ENCODE assay signal across 8 mouse cellular contexts in genomic region chr5:27793923-27794322, GRCm38 (mm10). TPM values are rescaled to one million over a fixed set of nuclear protein-coding genes. Genes with fewer than 3 reads are reported as not detected.
A peak's percentile ranks its signal among the peaks of the same experiment; 100 is the strongest.
DNase-seq lines count a peak whose midpoint lies in the region; ATAC-seq and TF ChIP-seq lines count a peak whose summit lies in the region.

No protein-coding gene starts in this region.

- no peak overlapping the region for H3K27ac ChIP-seq in kidney, adult 2 months (ENCODE audit: insufficient read depth, low read depth, low read length)
- no peak overlapping the region for H3K27ac ChIP-seq in kidney, embryonic 15.5 days
- no peak overlapping the region for H3K27ac ChIP-seq in thymus, adult 2 months (ENCODE audit: control insufficient read depth, insufficient read depth, low read length)

- no peak overlapping the region for H3K4me3 ChIP-seq in kidney, adult 2 months (ENCODE audit: insufficient read depth, low read depth, low read length)
- H3K4me3 ChIP-seq in kidney, embryonic 15.5 days (replicated peaks) = no peak overlapping the region
- H3K4me3 ChIP-seq in thymus, adult 2 months (ENCODE audit: control insufficient read depth, insufficient read depth, low read length) = no peak overlapping the region

- 14% methylated on average over 1 of the region's 1 CpGs for WGBS in kidney, adult 2 months
- WGBS in kidney, embryonic 15.5 days = 6% methylated on average over 1 of the region's 1 CpGs
- WGBS in thymus, adult 2 months = 11% methylated on average over 1 of the region's 1 CpGs

- DNase-seq in kidney, adult 2 months = peak; percentile 78
- DNase-seq in adrenal gland, adult 2 months = peak; percentile 63
- peak; percentile 71 for DNase-seq in embryo, embryonic 11 days
- DNase-seq in heart, postnatal 14 days = peak; percentile 61 to 79
- DNase-seq in left cerebral cortex, adult 9 months (ENCODE audit: low spot score in 2 of 2) = peak; percentile 37 to 87
- DNase-seq in natural killer cell, adult 2 months (ENCODE audit: low spot score in 2 of 2) = peak; percentile 82 to 87
- peak; percentile 86 for DNase-seq in thymus, adult 2 months

- peaks cover 5% of the 10 kb centered on the region; the same call in 1 of the 2 replicates for H3K4me1 ChIP-seq in kidney, adult 2 months (ENCODE audit: control insufficient read depth, insufficient read depth, low read length)
- peaks cover 23% of the 10 kb centered on the region for H3K4me1 ChIP-seq in kidney, embryonic 15.5 days
- H3K4me1 ChIP-seq in thymus, adult 2 months (replicated peaks; ENCODE audit: control insufficient read depth, insufficient read depth, low read length) = peaks cover 11% of the 10 kb centered on the region

- H3K9ac ChIP-seq in kidney, embryonic 15.5 days = no peak overlapping the region

- H3K9me3 ChIP-seq in kidney, embryonic 15.5 days (replicated peaks) = no peaks in the 10 kb centered on the region

- intact Hi-C loops in heart, postnatal 14 days (cut with DNase I) = loop anchor here (5.0 kb wide), 1 partner anchor 278 kb away; the partner anchor contains the start of gene Insig1

- no peaks in the 10 kb centered on the region for H3K36me3 ChIP-seq in kidney, adult 2 months (ENCODE audit: control insufficient read depth, insufficient read depth, low read length)
- H3K36me3 ChIP-seq in kidney, embryonic 15.5 days = peaks cover 6% of the 10 kb centered on the region; the same call in 1 of the 2 replicates
- H3K36me3 ChIP-seq in thymus, adult 2 months (ENCODE audit: control insufficient read depth, insufficient read depth, low read length) = no peaks in the 10 kb centered on the region

- no peak for ATAC-seq in kidney, embryonic 15.5 days (replicated peaks; ENCODE audit: low FRiP score)

- TF ChIP-seq CTCF in kidney, adult 2 months (conservative IDR thresholded peaks at IDR 0.05; ENCODE audit: insufficient read depth, insufficient read length, low read depth, low read length) = peak; percentile 86
- no peak for TF ChIP-seq CTCF in thymus, adult 2 months (IDR thresholded peaks at IDR 0.05; ENCODE audit: borderline replicate concordance, control insufficient read depth, extremely low read depth, insufficient read depth, low read length, poor library complexity)

- TF ChIP-seq POLR2A in kidney, adult 2 months (IDR thresholded peaks at IDR 0.05; ENCODE audit: low read depth, low read length) = no peak
- TF ChIP-seq POLR2A in thymus, adult 2 months (IDR thresholded peaks at IDR 0.05; ENCODE audit: control insufficient read depth, extremely low read depth, insufficient read depth, low read length, poor library complexity) = no peak

- H3K27me3 ChIP-seq in kidney, adult 2 months (replicated peaks; ENCODE audit: control insufficient read depth, insufficient read depth, low read length) = no peaks in the 10 kb centered on the region
- no peaks in the 10 kb centered on the region for H3K27me3 ChIP-seq in kidney, embryonic 15.5 days
- no peaks in the 10 kb centered on the region for H3K27me3 ChIP-seq in thymus, adult 2 months (ENCODE audit: control insufficient read depth, insufficient read depth, low read length)

- H3K4me2 ChIP-seq in kidney, embryonic 15.5 days = no peak overlapping the region

RNA-seq across cellular contexts. Expression of gene Paxip1, which starts 2.4 kb away (rescaled TPM):
- polyA plus RNA-seq in kidney, adult 2 months (2012; rRNA removed) = 18.1 and 18.6 TPM in 2 replicates
- polyA plus RNA-seq in kidney, embryonic 15.5 days (2015; fragmentation: Nextera tagmentation; extraction: Ambion mirVana) = 36.8 and 40.2 TPM in 2 replicates
- total RNA-seq in adrenal gland, adult 2 months (2021) = 10 to 100 TPM; 22.9 to 24.7 TPM
- polyA plus RNA-seq in adrenal gland, adult 2 months (2012; rRNA removed) = 28.4 and 29.5 TPM in 2 replicates
- total RNA-seq in heart, postnatal 14 days (2021) = 10 to 100 TPM; 17.4 to 18.8 TPM
- polyA plus RNA-seq in thymus, adult 2 months (2012; rRNA removed) = 68.1 and 86.8 TPM in 2 replicates

RNA-seq across cellular contexts. Expression of gene Htr5a, which starts 48.0 kb away (rescaled TPM):
- polyA plus RNA-seq in kidney, adult 2 months (2012; rRNA removed) = not detected in 2 replicates
- not detected in 2 replicates for polyA plus RNA-seq in kidney, embryonic 15.5 days (2015; fragmentation: Nextera tagmentation; extraction: Ambion mirVana)
- not detected for total RNA-seq in adrenal gland, adult 2 months (2021)
- 0.01 TPM in 1 of 2 replicates, not detected in the other for polyA plus RNA-seq in adrenal gland, adult 2 months (2012; rRNA removed)
- total RNA-seq in heart, postnatal 14 days (2021) = not detected
- not detected in 2 replicates for polyA plus RNA-seq in thymus, adult 2 months (2012; rRNA removed)
